Mouse (Mus musculus): Measurements from ENCODE around the gene A530084C06Rik. TPM values are rescaled to one million over a fixed set of nuclear protein-coding genes. Genes with fewer than 3 reads are reported as not detected.

The A530084C06Rik gene
- total RNA-seq, 2 experiments from 2014 or later: not detected

DNA sequence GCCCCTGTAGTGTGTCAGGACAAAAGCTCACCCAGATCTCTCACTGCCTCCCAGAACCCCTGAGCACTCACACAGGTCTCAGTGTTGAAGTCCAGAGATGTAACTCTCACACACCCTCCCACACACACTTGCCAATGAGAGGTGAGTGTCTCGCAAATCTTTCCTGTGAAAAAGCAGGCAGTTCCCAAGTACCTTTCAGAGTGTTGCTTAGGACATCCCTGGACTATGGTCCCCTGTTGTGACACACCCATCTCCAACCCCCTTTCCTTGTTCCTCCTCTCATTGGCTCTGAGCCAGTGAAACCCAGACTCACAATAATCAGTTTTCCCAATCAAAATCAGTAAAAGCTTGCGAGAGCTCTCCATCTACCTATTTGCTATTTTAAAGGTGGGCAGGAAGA lies 12.3 kb downstream of the A530084C06Rik start:
- DNase-seq (ENCODE audit: low spot score in 2 of 2): no peak

DNA sequence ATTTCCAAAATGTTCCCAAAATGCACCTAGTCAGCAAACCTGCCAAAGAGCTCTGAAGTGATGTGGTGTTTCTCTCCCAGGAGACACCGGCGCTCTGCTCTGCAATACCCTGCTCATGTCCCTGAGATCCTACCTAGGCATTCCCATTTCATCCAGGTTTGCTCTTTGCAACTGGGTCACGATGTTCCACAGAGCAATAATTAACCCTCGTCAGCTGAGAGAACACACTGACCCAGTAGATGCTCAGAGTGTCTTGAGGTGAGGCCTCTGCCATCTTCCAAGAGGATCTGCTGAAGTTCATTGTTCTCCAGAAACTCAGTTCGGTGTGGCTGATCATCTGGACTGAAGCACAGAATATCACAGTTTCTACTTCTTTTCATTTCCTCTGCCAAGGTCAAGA lies 16.1 kb downstream of the A530084C06Rik start:
- no peak for DNase-seq (ENCODE audit: low spot score in 2 of 2)

DNA sequence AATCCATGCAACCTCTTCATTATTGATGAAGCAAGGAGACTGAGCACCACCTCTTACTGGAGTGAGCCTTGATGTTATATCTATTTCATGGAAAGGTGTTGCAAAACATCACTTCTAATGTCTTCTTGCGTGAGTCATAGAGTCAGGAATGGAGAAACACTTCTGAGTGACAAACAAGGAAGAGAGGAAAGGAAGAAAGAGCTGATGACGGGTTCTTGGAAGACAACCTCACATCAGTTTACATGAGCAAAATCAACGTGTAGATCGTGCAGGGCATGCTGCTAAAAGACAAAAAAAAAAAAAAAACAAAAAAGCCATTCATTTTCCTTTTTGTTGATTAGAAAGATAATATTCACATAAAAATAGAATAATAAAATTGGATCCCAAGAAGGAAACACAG lies 24.4 kb downstream of the A530084C06Rik start:
- no peak for DNase-seq (ENCODE audit: low spot score in 2 of 2)

DNA sequence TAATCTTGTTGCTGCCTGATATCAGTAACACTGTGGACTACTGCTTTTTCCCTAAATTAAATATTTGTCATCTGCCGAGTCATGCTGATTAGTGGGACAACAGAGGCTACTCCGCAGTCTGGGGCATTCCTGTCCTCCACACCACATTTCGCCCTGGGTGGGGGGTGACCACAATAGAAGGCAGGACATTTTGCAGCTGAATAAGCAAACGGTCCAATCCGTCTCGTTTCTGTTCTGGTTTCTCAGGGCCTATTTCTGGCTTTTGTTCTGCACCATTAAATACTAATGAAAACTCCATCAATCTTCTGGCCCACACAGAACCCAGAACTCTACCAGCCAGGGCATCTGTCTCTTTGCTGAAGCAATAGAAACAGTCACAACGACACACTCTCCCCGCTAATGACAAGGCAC lies 27.5 kb downstream of the A530084C06Rik start:
- DNase-seq (ENCODE audit: low spot score in 2 of 2): no peak

DNA sequence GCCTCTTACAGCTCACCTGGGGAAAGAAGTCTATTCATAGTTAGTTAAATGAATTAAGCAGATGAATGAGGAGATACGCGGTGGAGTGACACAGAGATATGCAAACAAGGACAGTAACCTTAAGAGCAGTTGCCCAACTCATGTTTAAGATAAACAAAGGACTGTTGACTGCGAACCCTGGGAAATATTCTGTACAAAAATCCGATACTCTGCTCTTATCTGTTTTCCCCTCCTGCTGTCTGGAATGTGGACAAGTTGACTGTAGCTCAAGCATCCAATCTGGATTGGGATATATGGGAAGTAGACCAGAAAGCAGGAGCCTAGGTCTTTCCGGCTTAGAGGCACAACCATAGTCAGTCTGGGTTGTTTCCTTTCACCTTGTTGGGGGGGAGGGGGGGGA lies 27.9 kb downstream of the A530084C06Rik start:
- no peak for DNase-seq (ENCODE audit: low spot score in 2 of 2)

DNA sequence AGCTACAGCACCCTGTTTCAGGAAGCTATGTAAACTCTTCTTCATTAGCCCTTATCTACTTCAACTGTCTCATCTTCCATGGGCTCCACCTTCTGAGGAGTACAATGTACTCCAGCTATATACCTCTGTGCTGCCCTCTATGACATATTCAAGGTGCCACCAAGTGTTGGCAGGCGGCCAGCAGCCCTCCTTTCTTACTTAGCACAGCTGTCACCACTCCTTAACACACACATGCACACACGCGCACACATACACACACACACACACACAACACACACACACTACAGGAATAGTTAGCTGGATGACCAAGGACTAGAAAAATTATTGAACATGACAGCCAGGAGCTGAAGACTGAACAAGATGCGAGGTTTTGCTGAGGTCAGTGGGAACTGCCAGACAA lies 34.2 kb downstream of the A530084C06Rik start:
- no peak for DNase-seq (ENCODE audit: low spot score in 2 of 2)

DNA sequence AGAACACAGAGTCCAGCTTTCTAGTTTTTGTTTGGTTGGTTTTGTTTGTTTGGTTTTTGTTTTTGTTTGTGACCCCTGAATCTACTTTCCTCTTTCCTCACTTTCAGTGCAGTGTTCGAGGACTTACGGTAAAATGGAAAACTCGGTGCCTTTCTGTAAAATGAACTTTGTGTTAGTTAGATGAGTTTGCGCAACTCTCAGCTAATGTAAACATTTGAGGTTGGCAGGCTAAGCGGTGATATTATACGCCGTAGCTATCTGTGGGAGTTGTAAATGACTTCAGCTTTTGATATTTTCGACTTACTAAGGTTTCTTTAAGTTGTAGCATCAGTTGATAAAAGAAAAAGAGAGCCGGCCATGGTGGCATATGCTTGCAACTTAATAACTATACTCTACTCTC lies 40.2 kb downstream of the A530084C06Rik start:
- DNase-seq (ENCODE audit: low spot score in 2 of 2): no peak

DNA sequence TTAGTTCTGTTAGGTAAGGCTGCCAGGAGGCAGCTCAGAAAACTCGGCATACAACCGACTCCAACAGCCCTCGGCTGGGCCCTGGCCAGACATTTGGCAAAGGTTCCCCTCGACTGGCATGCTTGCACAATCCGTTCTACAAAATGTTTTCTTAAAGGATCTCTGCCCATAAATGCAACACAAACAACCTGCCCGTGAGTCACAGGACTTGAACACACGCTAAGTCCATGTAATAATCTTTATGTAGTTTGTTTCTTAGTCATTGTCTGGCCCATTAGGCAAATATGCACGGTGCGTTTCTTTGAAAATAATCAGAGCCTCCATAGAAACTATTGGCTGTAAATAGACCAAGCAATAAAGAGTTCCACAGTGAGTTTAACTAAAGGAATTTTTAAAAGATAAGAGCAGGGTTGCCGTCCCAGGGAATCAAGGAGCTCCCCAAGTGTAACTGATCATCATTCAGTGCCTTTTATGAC lies 40.7 kb downstream of the A530084C06Rik start:
- no peak for DNase-seq (ENCODE audit: low spot score in 2 of 2)

DNA sequence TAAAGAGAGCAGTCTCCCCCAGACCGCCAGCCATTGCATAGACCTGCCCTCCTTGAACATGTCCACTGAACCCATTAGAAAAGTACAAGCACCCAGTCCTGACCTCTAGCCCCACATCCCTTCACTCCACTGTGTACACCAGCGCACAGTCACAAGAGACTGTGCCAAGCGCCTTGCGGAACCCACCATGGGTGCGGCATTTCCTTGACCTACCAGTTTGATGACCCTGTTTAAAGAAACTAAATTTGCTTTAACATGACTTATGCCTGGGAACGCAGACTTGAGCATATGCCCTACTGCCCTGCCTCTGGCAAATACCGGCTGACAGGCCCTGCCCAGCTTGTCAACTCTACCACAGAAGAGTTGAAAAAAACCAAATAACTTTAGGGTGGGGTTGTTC lies 43.9 kb downstream of the A530084C06Rik start:
- no peak for DNase-seq (ENCODE audit: low spot score in 2 of 2)

DNA sequence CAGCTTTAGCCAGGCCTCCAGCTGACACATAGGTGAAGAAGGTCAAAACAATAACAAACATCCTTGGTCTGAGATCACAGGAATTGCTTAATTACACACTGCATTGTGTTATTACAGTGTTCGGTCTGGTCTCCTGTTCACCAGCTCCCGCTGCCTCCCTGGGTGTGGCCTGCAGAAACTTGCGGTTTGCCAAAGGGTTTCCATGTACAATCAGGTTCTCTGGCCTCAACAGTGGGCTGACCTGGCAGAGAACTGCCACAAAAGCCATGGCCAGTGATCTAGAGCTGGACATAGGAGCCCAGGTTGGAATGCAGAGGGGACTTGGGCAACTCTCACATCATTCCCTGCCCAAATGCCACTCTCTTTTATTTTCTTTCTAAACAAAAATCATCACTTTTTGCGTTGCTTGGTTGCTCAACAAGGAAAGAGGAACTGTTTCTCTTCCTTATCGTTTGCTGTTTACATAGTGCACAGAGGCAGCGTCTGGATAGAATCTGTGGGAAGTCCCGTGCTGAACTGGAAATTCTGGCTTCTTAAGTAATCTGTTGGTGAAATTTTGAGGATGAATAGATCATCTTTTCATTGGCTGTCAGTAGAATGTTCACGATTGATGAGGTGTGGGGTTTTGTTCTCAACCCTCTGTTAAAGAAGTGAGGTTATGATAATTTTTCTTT lies 52.5 kb downstream of the A530084C06Rik start:
- DNase-seq (ENCODE audit: low spot score in 2 of 2): no peak

Other genes with a start within 250 kb of the A530084C06Rik start
- gene Foxq1, start 3.2 kb downstream of the A530084C06Rik start, total RNA-seq (2021): not detected
- gene Foxf2, start 66.5 kb upstream of the A530084C06Rik start, total RNA-seq (2021): under 1 TPM; 0.21 to 0.29 TPM
- gene Foxc1, start 247.3 kb upstream of the A530084C06Rik start, total RNA-seq (2021): 1 to 10 TPM; 2.2 to 2.3 TPM

Measured in gastrocnemius, postnatal 4 days (tissue).